Mouse (Mus musculus) stomach, postnatal 0 days (tissue): ENCODE data around the gene Ptbp1. TPM values are rescaled to one million over a fixed set of nuclear protein-coding genes. Genes with fewer than 3 reads are reported as not detected.

ENCODE experiments used
- ATAC-seq: fragments of 200-750 bp; cut with Nextera tagmentation; 2 replicates; pipeline ENCODE4 v1.8.0; 2017; ENCODE audit not compliant: low FRiP score, low TSS enrichment
- DNase-seq: peaks from one replicate; pipeline ENCODE4 v3.0.0-alpha.2; 2016; ENCODE audit warnings: low spot score
- H3K27ac ChIP-seq: fragments of 300-500 bp; sonication (generic); replicated peaks from 2 replicates; pipeline ENCODE4 v1.5.1; 2014; ENCODE audit warnings: mild to moderate bottlenecking, control low read depth
- H3K27me3 ChIP-seq: fragments of 300-500 bp; sonication (generic); 2 replicates; pipeline ENCODE4 v1.6.1; 2014; ENCODE audit warnings: low read length; ENCODE audit not compliant: control insufficient read depth, insufficient read depth
- H3K36me3 ChIP-seq: fragments of 300-500 bp; sonication (generic); 2 replicates; pipeline ENCODE4 v1.6.1; 2014; ENCODE audit warnings: low read length, mixed read lengths; ENCODE audit not compliant: control insufficient read depth, insufficient read depth
- H3K4me1 ChIP-seq: fragments of 300-500 bp; sonication (generic); replicated peaks from 2 replicates; pipeline ENCODE4 v1.6.1; 2014; ENCODE audit warnings: antibody characterized with exemption; ENCODE audit not compliant: control insufficient read depth, insufficient read depth
- H3K4me2 ChIP-seq: fragments of 300-500 bp; sonication (generic); replicated peaks from 2 replicates; pipeline ENCODE4 v1.6.1; 2014; ENCODE audit warnings: low read depth, mild to moderate bottlenecking, control low read depth, moderate library complexity
- H3K4me3 ChIP-seq: fragments of 300-500 bp; sonication (generic); 2 replicates; pipeline ENCODE4 v1.5.1; 2014; ENCODE audit warnings: low read depth, low read length, control low read depth
- H3K9ac ChIP-seq: fragments of 300-500 bp; sonication (generic); 2 replicates; pipeline ENCODE4 v1.6.1; 2014; ENCODE audit warnings: mild to moderate bottlenecking, low read length, control low read depth, mixed read lengths
- H3K9me3 ChIP-seq: fragments of 300-500 bp; sonication (generic); 2 replicates; pipeline ENCODE4 v1.6.1; 2016; ENCODE audit warnings: low read length; ENCODE audit not compliant: control insufficient read depth
- CTCF ChIP-seq: IDR thresholded peaks from 2 replicates; pipeline ENCODE4 v1.5.1; 2016; ENCODE audit warnings: antibody characterized with exemption, low read depth, mild to moderate bottlenecking, moderate library complexity
- EP300 ChIP-seq: optimal IDR thresholded peaks from 2 replicates; pipeline ENCODE3; 2016; ENCODE audit warnings: antibody characterized with exemption
- WGBS: fragments of 180-500 bp; shearing (Covaris S2); extraction: QIAGEN DNeasy Blood & Tissue Kit; methylation state at CpG from one replicate; pipeline ENCODE4 v1.1.7; 2014; 5-methylcytosine and 5-hydroxymethylcytosine counted together
- microRNA-seq: library from miRNA; unstranded; fragments of <30 nt; microRNA quantifications from one replicate; pipeline ENCODE4, GENCODE M21; 2016
- polyA plus RNA-seq: library from polyadenylated mRNA; unstranded; fragments of >200 nt; fragmentation: Nextera tagmentation; extraction: Ambion mirVana; gene quantifications from 2 replicates; pipeline ENCODE4 v1.2.1, GENCODE M21; 2015

Ptbp1 gene
- polyA plus RNA-seq, 1 experiment from 2014 or later = 99.3 TPM

GRCm38 (mm10) chr10:79912412-79912811, 58.2 kb downstream of the Ptbp1 start:
- H3K4me3 ChIP-seq = no peak overlapping the region
- no peak overlapping the region for H3K4me2 ChIP-seq
- H3K9ac ChIP-seq = no peak overlapping the region
- no peak for TF ChIP-seq CTCF
- TF ChIP-seq EP300 = no peak
- no peak for ATAC-seq
- no peak for DNase-seq
- no peaks in the 10 kb centered on the region for H3K27me3 ChIP-seq
- no peaks in the 10 kb centered on the region for H3K9me3 ChIP-seq
- peaks cover 9% of the 10 kb centered on the region for H3K36me3 ChIP-seq
- H3K27ac ChIP-seq = no peak overlapping the region
- H3K4me1 ChIP-seq = no peaks in the 10 kb centered on the region
- WGBS = 68% methylated on average over 20 of the region's 20 CpGs

Small RNA genes lying within 50 kb of the gene (microRNA-seq; reads per million reads assigned to microRNA genes)
- not detected for gene Mir6910

Other genes starting within 250 kb of the Ptbp1 start
- gene C2cd4c, start 240.4 kb upstream of the Ptbp1 start, polyA plus RNA-seq = 0.02 and 0.07 TPM in 2 replicates
- 2.7 and 3.3 TPM in 2 replicates for gene Shc2, start 216.5 kb upstream of the Ptbp1 start, polyA plus RNA-seq
- not detected in 2 replicates for gene Odf3l2, start 208.7 kb upstream of the Ptbp1 start, polyA plus RNA-seq
- 17.6 and 22.2 TPM in 2 replicates for gene Madcam1, start 189.9 kb upstream of the Ptbp1 start, polyA plus RNA-seq
- 50.3 and 51.0 TPM in 2 replicates for gene Tpgs1, start 185.1 kb upstream of the Ptbp1 start, polyA plus RNA-seq
- 85.3 and 86.9 TPM in 2 replicates for gene Cdc34, start 172.2 kb upstream of the Ptbp1 start, polyA plus RNA-seq
- gene Gzmm, start 165.4 kb upstream of the Ptbp1 start, polyA plus RNA-seq = 0.62 and 0.83 TPM in 2 replicates
- gene Bsg, start 149.9 kb upstream of the Ptbp1 start, polyA plus RNA-seq = 1,012 and 1,042 TPM in 2 replicates
- 0.28 and 0.38 TPM in 2 replicates for gene Hcn2, start 137.8 kb upstream of the Ptbp1 start, polyA plus RNA-seq
- 16.5 and 20.6 TPM in 2 replicates for gene Polrmt, start 107.8 kb upstream of the Ptbp1 start, polyA plus RNA-seq
- gene Fgf22, start 99.4 kb upstream of the Ptbp1 start, polyA plus RNA-seq = 13.5 and 14.9 TPM in 2 replicates
- gene Rnf126, start 87.5 kb upstream of the Ptbp1 start, polyA plus RNA-seq = 60.0 and 68.6 TPM in 2 replicates
- gene Fstl3, start 77.2 kb upstream of the Ptbp1 start, polyA plus RNA-seq = 14.1 and 17.6 TPM in 2 replicates
- gene Prss57, start 63.5 kb upstream of the Ptbp1 start, polyA plus RNA-seq = 0.04 and 0.15 TPM in 2 replicates
- gene Palm, start 60.9 kb upstream of the Ptbp1 start, polyA plus RNA-seq = 27.8 and 29.1 TPM in 2 replicates
- gene Misp, start 33.4 kb upstream of the Ptbp1 start, polyA plus RNA-seq = 57.6 and 58.0 TPM in 2 replicates
- 0.86 and 0.87 TPM in 2 replicates for gene Prtn3, start 20.0 kb downstream of the Ptbp1 start, polyA plus RNA-seq
- 5.5 and 7.0 TPM in 2 replicates for gene Plppr3, start 20.2 kb downstream of the Ptbp1 start, polyA plus RNA-seq
- gene Elane, start 31.8 kb downstream of the Ptbp1 start, polyA plus RNA-seq = 0.30 and 0.55 TPM in 2 replicates
- not detected in 2 replicates for gene Cfd, start 36.4 kb downstream of the Ptbp1 start, polyA plus RNA-seq
- 25.6 and 29.7 TPM in 2 replicates for gene Med16, start 54.5 kb downstream of the Ptbp1 start, polyA plus RNA-seq
- 8.9 and 18.0 TPM in 2 replicates for gene Gm26602, start 56.4 kb downstream of the Ptbp1 start, polyA plus RNA-seq
- 0.79 and 0.99 TPM in 2 replicates for gene Kiss1r, start 62.5 kb downstream of the Ptbp1 start, polyA plus RNA-seq
- gene R3hdm4, start 66.8 kb downstream of the Ptbp1 start, polyA plus RNA-seq = 160 and 174 TPM in 2 replicates
- 3.2 and 3.5 TPM in 2 replicates for gene Arid3a, start 72.6 kb downstream of the Ptbp1 start, polyA plus RNA-seq
- 46.9 and 50.3 TPM in 2 replicates for gene Wdr18, start 105.7 kb downstream of the Ptbp1 start, polyA plus RNA-seq
- gene Grin3b, start 116.3 kb downstream of the Ptbp1 start, polyA plus RNA-seq = 0.17 and 0.18 TPM in 2 replicates
- gene Tmem259, start 129.9 kb downstream of the Ptbp1 start, polyA plus RNA-seq = 18.5 and 19.1 TPM in 2 replicates
- gene Cnn2, start 134.2 kb downstream of the Ptbp1 start, polyA plus RNA-seq = 236 and 245 TPM in 2 replicates
- gene Abca7, start 142.1 kb downstream of the Ptbp1 start, polyA plus RNA-seq = 2.6 and 3.2 TPM in 2 replicates
- 2.0 TPM in 2 replicates for gene Arhgap45, start 162.2 kb downstream of the Ptbp1 start, polyA plus RNA-seq
- 121 and 122 TPM in 2 replicates for gene Polr2e, start 185.4 kb downstream of the Ptbp1 start, polyA plus RNA-seq
- gene Gpx4, start 192.7 kb downstream of the Ptbp1 start, polyA plus RNA-seq = 435 and 445 TPM in 2 replicates